Mouse (Mus musculus): ENCODE results near the gene Cacnb4.

The Cacnb4 gene

GRCm38 (mm10) chr2:52523056-52523715 lies 153.4 kb downstream of the Cacnb4 start:
- DNase-seq (ENCODE audit: low read depth, low spot score), result no peak

- no peak for DNase-seq (ENCODE audit: low read depth, low spot score)
These were observed 155.6 kb downstream of the Cacnb4 start for GRCm38 (mm10) chr2:52521012-52521411.

GRCm38 (mm10) chr2:52518740-52519139 lies 157.9 kb downstream of the Cacnb4 start:
- DNase-seq (ENCODE audit: low read depth, low spot score), result no peak

GRCm38 (mm10) chr2:52516534-52516933 lies 160.1 kb downstream of the Cacnb4 start:
- no peak for DNase-seq (ENCODE audit: low read depth, low spot score)

GRCm38 (mm10) chr2:52512865-52513388 lies 163.7 kb downstream of the Cacnb4 start:
- DNase-seq (ENCODE audit: low read depth, low spot score), result no peak

GRCm38 (mm10) chr2:52512206-52512605 lies 164.4 kb downstream of the Cacnb4 start:
- DNase-seq (ENCODE audit: low read depth, low spot score), result no peak

GRCm38 (mm10) chr2:52511799-52512198 lies 164.8 kb downstream of the Cacnb4 start:
- no peak for DNase-seq (ENCODE audit: low read depth, low spot score)

GRCm38 (mm10) chr2:52509779-52510500 lies 166.7 kb downstream of the Cacnb4 start:
- no peak for DNase-seq (ENCODE audit: low read depth, low spot score)

GRCm38 (mm10) chr2:52505164-52505563 lies 171.5 kb downstream of the Cacnb4 start:
- DNase-seq (ENCODE audit: low read depth, low spot score), result no peak

- DNase-seq (ENCODE audit: low read depth, low spot score), result no peak
These were observed 171.9 kb downstream of the Cacnb4 start for GRCm38 (mm10) chr2:52504762-52505161.

- no peak for DNase-seq (ENCODE audit: low read depth, low spot score)
These were observed 176.8 kb downstream of the Cacnb4 start for GRCm38 (mm10) chr2:52499849-52500262.

GRCm38 (mm10) chr2:52499101-52499537 lies 177.5 kb downstream of the Cacnb4 start:
- no peak for DNase-seq (ENCODE audit: low read depth, low spot score)

- DNase-seq (ENCODE audit: low read depth, low spot score), result no peak
These were observed 181.4 kb downstream of the Cacnb4 start for GRCm38 (mm10) chr2:52495097-52495694.

GRCm38 (mm10) chr2:52494274-52494673 lies 182.4 kb downstream of the Cacnb4 start:
- DNase-seq (ENCODE audit: low read depth, low spot score), result no peak

GRCm38 (mm10) chr2:52492867-52493266 lies 183.8 kb downstream of the Cacnb4 start:
- DNase-seq (ENCODE audit: low read depth, low spot score), result no peak

- DNase-seq (ENCODE audit: low read depth, low spot score), result no peak
These were observed 186.8 kb downstream of the Cacnb4 start for GRCm38 (mm10) chr2:52489840-52490239.

- no peak for DNase-seq (ENCODE audit: low read depth, low spot score)
These were observed 193.1 kb downstream of the Cacnb4 start for GRCm38 (mm10) chr2:52483496-52483895.

GRCm38 (mm10) chr2:52480476-52480875 lies 196.2 kb downstream of the Cacnb4 start:
- no peak for DNase-seq (ENCODE audit: low read depth, low spot score)

GRCm38 (mm10) chr2:52478501-52478900 lies 198.1 kb downstream of the Cacnb4 start:
- DNase-seq (ENCODE audit: low read depth, low spot score), result no peak

- DNase-seq (ENCODE audit: low read depth, low spot score), result no peak
These were observed 199.1 kb downstream of the Cacnb4 start for GRCm38 (mm10) chr2:52477550-52477907.

GRCm38 (mm10) chr2:52476801-52477549 lies 199.7 kb downstream of the Cacnb4 start:
- no peak for DNase-seq (ENCODE audit: low read depth, low spot score)

- no peak for DNase-seq (ENCODE audit: low read depth, low spot score)
These were observed 200.8 kb downstream of the Cacnb4 start for GRCm38 (mm10) chr2:52475854-52476253.
